Mouse (Mus musculus) intestine, postnatal 0 days (tissue): Measurements from ENCODE around the gene Sbno2. TPM values are rescaled to one million over a fixed set of nuclear protein-coding genes. Genes with fewer than 3 reads are reported as not detected.

Experiments
- ATAC-seq: fragments of 200-750 bp; cut with Nextera tagmentation; 2 replicates; pipeline ENCODE4 v1.8.0; 2017; ENCODE audit warnings: mild to moderate bottlenecking, moderate TSS enrichment, moderate library complexity
- H3K27ac ChIP-seq: fragments of 300-500 bp; sonication (generic); 2 replicates; pipeline ENCODE4 v1.5.1; 2014; ENCODE audit warnings: mild to moderate bottlenecking, low read depth, low read length, moderate library complexity
- H3K27me3 ChIP-seq: fragments of 300-500 bp; sonication (generic); replicated peaks from 2 replicates; pipeline ENCODE4 v1.6.1; 2014; ENCODE audit warnings: low read length, mixed read lengths; ENCODE audit not compliant: control insufficient read depth, insufficient read depth
- H3K36me3 ChIP-seq: fragments of 300-500 bp; sonication (generic); 2 replicates; pipeline ENCODE4 v1.6.1; 2014; ENCODE audit warnings: mild to moderate bottlenecking, moderate library complexity; ENCODE audit not compliant: control insufficient read depth, insufficient read depth
- H3K4me1 ChIP-seq: fragments of 300-500 bp; sonication (generic); replicated peaks from 2 replicates; pipeline ENCODE4 v1.6.1; 2014; ENCODE audit warnings: antibody characterized with exemption, low read length, mixed read lengths; ENCODE audit not compliant: control insufficient read depth, insufficient read depth
- H3K4me2 ChIP-seq: fragments of 300-500 bp; sonication (generic); replicated peaks from 2 replicates; pipeline ENCODE4 v1.6.1; 2014; ENCODE audit warnings: low read depth, mild to moderate bottlenecking, moderate library complexity
- H3K4me3 ChIP-seq: fragments of 300-500 bp; sonication (generic); 2 replicates; pipeline ENCODE4 v1.5.1; 2014; ENCODE audit warnings: low read depth, low read length
- H3K9ac ChIP-seq: fragments of 300-500 bp; sonication (generic); 2 replicates; pipeline ENCODE4 v1.6.1; 2014; ENCODE audit warnings: mild to moderate bottlenecking, low read depth, low read length
- H3K9me3 ChIP-seq: fragments of 300-500 bp; sonication (generic); 2 replicates; pipeline ENCODE4 v1.6.1; 2016; ENCODE audit warnings: mixed run types; ENCODE audit not compliant: control insufficient read depth
- CTCF ChIP-seq: sonication (generic); IDR thresholded peaks from 2 replicates; pipeline ENCODE4 v1.5.1; 2016; ENCODE audit warnings: low read depth, mild to moderate bottlenecking, control low read depth, antibody characterized with exemption, moderate library complexity
- WGBS: fragments of 180-500 bp; shearing (Covaris S2); extraction: QIAGEN DNeasy Blood & Tissue Kit; methylation state at CpG from one replicate; pipeline ENCODE4 v1.1.7; 2014; 5-methylcytosine and 5-hydroxymethylcytosine counted together
- polyA plus RNA-seq: library from polyadenylated mRNA; unstranded; fragments of >200 nt; fragmentation: Nextera tagmentation; extraction: Ambion mirVana; gene quantifications from 2 replicates; pipeline ENCODE4 v1.2.1, GENCODE M21; 2015

Gene Sbno2
- polyA plus RNA-seq, 1 experiment from 2014 or later: 9.8 TPM

DNA sequence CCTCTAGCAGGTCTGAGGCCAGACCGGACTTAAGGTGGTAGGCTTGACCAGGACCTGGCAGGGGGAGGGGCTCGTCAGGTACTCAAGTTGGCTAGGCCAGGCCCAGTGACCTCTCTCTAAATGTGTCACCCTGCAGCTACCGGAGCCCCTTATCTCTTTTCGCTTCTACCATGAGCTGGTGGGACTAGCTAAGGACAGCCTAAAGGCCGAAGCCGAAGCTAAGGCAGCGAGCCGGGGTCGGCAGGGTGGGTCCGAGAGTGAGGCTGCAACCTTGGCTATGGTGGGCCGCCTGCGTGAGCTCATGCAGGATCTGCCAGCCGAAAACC, 76.9 kb downstream of the Sbno2 start:
- H3K9ac ChIP-seq: no peak overlapping the region
- no peak overlapping the region for H3K4me2 ChIP-seq
- H3K27ac ChIP-seq: no peak overlapping the region
- no peaks in the 10 kb centered on the region for H3K9me3 ChIP-seq
- peaks cover 3% of the 10 kb centered on the region; the same call in 1 of the 2 replicates for H3K4me1 ChIP-seq
- no peak for ATAC-seq
- no peak overlapping the region for H3K4me3 ChIP-seq
- no peaks in the 10 kb centered on the region for H3K36me3 ChIP-seq
- TF ChIP-seq CTCF: no peak
- no peaks in the 10 kb centered on the region for H3K27me3 ChIP-seq
- WGBS: 92% methylated on average over 13 of the region's 13 CpGs

DNA sequence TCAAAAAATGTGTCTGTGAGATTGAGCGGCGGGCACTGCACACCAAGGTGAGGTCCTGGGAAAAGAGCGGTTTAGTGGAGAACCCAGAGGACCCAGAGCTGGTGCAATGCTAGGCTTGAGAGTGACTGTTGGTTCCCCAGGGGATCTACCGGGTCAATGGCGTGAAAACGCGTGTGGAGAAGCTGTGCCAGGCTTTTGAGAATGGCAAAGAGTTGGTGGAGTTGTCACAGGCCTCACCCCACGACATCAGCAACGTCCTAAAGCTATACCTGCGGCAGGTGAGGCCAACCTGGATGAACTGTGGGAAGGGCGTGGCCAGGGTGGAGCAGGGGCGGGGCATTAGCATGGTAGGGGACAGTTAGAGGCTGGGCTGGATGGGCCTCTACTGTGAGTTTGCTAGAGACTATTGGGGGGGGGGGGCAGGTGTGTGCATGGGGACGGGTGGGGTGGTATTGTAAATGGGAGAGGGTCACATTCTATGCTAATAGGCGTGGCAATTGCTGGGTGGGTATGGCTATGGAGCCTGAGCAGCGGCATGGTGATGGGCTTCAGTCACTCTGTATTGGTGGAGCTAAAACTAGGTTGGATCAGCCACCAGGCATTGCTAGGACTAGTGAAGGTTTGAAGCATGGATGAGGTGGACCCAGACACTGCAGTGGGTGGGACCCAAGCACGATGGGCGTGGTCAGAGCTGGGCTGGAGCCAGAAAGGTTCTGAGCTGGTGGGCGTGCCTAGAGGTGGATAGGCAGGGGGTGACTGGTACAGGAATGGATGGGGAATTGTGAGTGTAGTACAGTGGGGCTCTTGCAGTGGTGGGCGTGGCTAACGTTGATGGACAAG, 77.5 kb downstream of the Sbno2 start:
- H3K9me3 ChIP-seq: no peaks in the 10 kb centered on the region
- no peaks in the 10 kb centered on the region for H3K36me3 ChIP-seq
- 0 out of 2 replicates have a peak, but pooled peaks cover 3% of the 10 kb centered on the region for H3K4me1 ChIP-seq
- H3K4me2 ChIP-seq: no peak overlapping the region
- 61% methylated on average over 20 of the region's 20 CpGs for WGBS
- H3K9ac ChIP-seq: no peak overlapping the region
- peak; percentile 25; the same call in 1 of the 2 replicates for ATAC-seq
- TF ChIP-seq CTCF: no peak
- H3K27ac ChIP-seq: no peak overlapping the region
- H3K27me3 ChIP-seq: no peaks in the 10 kb centered on the region
- H3K4me3 ChIP-seq: no peak overlapping the region

DNA sequence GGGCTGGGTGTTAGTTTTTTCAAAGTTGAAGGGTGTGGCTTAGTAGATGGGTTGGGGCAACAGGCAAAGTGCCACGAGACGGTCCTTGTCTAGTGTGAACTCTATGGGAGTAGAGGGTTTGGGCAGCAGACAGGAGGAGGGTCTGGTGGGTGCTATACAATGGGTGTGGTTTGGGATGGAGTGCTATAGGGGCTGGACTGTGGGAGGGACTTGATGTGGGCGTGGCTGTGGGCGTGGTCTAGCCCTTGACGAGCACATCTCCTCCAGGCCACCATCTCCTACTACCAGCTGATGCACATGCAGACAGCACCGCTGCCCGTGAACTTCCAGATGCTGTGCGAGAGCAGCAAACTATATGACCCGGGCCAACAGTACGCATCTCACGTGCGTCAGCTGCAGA, 79.5 kb downstream of the Sbno2 start:
- Histone ChIP-seq H3K9me3 (no peaks in the 10 kb centered on the region), H3K27me3 (no peaks in the 10 kb centered on the region), H3K27ac (no peak overlapping the region), H3K4me3 (no peak overlapping the region), H3K9ac (no peak overlapping the region), H3K4me1 (0 out of 2 replicates have a peak, but pooled peaks cover 3% of the 10 kb centered on the region), H3K36me3 (no peaks in the 10 kb centered on the region), H3K4me2 (no peak overlapping the region)
- 53% methylated on average over 12 of the region's 12 CpGs for WGBS
- no peak for ATAC-seq
- TF ChIP-seq CTCF: no peak

DNA sequence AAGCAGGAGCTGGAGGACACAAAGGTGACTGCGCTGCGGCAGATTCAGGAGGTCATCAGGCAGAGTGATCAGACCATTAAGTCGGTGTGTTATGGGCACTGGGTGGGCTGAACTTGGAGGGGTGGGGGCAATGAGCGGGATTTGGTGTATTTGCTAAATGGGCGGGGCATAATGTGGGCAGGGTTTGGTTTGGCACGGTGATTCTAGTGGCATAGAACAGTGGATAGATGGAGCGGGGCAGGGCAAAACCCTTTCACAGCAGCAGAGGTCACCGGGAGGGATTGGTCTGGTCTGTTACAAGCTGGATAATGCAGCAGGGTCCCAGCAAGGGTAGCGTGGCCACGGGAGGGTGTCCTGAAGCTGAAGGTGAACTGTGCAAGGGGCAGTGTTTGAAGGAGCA, 79.9 kb downstream of the Sbno2 start:
- no peak overlapping the region for H3K27ac ChIP-seq
- H3K9me3 ChIP-seq: no peaks in the 10 kb centered on the region
- no peaks in the 10 kb centered on the region for H3K27me3 ChIP-seq
- 0 out of 2 replicates have a peak, but pooled peaks cover 3% of the 10 kb centered on the region for H3K4me1 ChIP-seq
- H3K4me3 ChIP-seq: no peak overlapping the region
- no peak for ATAC-seq
- H3K4me2 ChIP-seq: no peak overlapping the region
- TF ChIP-seq CTCF: no peak
- 62% methylated on average over 10 of the region's 10 CpGs for WGBS
- H3K9ac ChIP-seq: no peak overlapping the region
- no peaks in the 10 kb centered on the region for H3K36me3 ChIP-seq

DNA sequence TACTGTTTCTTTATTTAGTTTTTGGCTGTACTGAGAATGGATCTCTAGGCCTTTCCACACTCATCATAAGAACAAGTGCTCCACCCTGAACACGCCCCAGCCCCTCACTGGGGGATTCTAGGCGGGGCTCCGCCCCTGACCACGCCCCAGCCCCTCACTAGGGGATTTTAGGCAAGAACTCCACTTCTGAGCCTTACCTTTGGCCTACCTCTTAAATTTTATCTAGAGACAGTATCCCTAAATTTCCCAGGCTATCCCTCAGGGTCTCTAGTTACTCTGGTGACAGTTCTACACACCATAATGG, 80.4 kb downstream of the Sbno2 start:
- Histone ChIP-seq H3K4me2 (no peak overlapping the region), H3K9ac (no peak overlapping the region), H3K9me3 (no peaks in the 10 kb centered on the region), H3K36me3 (no peaks in the 10 kb centered on the region), H3K27me3 (no peaks in the 10 kb centered on the region), H3K27ac (no peak overlapping the region), H3K4me1 (0 out of 2 replicates have a peak, but pooled peaks cover 3% of the 10 kb centered on the region), H3K4me3 (no peak overlapping the region)
- 47% methylated on average over 4 of the region's 4 CpGs for WGBS
- no peak for TF ChIP-seq CTCF
- no peak for ATAC-seq

DNA sequence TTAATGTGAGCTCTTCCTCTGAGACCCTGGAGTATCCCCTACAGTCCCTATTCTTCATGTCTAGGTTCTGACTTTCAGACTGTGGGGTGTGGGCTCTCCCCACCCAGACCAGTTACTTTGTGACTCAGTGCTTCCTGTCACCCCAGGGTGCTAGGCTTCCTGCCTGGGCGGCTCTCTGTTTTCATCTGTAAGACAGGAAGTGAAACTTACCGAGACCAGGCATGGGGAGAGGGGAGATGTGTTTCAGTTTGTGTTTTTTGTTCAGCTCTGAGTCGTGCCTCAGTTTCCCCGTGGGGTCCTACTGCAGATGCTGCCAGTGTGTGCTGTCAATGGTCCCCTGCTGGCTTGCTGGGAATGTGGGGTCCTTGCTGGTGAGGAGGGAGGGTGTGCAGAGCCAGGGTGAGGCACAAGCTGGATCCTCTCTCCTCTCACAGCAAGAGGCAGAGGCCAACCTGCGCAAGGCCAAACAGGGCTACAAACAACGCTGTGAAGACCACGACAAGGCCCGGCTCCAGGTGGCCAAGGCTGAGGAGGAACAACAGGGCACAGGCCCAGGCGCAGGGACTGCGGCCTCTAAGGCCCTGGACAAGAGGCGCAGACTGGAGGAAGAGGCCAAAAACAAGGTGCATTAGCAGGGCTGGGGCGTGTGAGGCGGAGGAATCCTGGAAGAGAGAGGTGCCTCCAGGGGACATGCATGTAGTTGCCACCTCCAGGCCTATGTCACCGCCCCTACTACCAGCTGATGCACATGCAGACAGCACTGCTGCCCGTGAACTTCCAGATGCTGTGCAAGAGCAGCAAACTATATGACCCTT, 80.9 kb downstream of the Sbno2 start:
- no peak for TF ChIP-seq CTCF
- Histone ChIP-seq H3K4me1 (0 out of 2 replicates have a peak, but pooled peaks cover 3% of the 10 kb centered on the region), H3K9me3 (no peaks in the 10 kb centered on the region), H3K4me3 (no peak overlapping the region), H3K9ac (no peak overlapping the region), H3K4me2 (no peak overlapping the region), H3K27me3 (0 out of 2 replicates have a peak, but pooled peaks cover under 1% of the 10 kb centered on the region), H3K27ac (no peak overlapping the region), H3K36me3 (no peaks in the 10 kb centered on the region)
- 78% methylated on average over 15 of the region's 15 CpGs for WGBS
- ATAC-seq: no peak
